Mouse (Mus musculus): Measurements from ENCODE around the gene Chaf1a.

Chaf1a gene

DNA sequence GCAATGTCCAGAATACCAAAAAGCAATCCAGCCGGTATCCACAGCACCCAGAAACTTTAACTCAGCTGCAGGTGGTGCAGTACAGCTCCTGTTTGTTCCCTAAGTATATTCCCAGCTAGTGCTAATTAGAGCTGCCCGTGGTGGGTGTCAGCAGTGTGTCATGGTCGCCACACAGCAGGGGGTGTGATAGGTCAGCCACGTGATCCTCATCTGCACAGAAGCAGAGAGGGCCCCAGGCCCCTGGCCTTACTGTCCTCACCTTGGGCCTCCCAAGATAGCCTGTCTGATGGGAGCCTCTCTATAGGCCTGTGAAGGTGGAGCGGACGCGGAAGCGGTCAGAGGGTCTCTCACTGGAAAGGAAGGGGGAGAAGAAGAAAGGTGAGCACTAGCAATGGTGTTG is 57.9 kb downstream of the Chaf1a start:
- 84% methylated on average over 8 of the region's 8 CpGs for WGBS

GRCm38 (mm10) chr17:56098711-56099572 is 58.7 kb downstream of the Chaf1a start:
- WGBS, result 82% methylated on average over 15 of the region's 15 CpGs

DNA sequence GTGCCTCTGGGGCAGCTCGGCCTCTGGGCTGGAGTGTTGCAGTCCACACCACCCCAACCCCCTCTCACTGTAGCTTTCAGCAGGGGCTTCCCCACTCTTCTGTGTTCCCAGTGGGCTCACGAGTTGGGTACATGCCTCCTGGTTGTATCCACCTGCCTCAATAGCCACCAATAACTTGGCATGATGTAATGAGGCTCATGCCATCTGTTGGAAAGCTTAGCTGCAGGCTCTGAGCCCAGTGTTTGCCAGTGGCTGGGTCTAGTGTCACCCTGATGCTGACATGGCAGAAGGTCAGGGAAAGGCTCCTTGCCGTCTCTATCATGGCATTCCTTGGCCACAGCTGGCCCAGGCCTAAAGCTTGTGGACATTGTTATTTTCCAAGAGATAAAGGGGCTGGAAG is 60.6 kb downstream of the Chaf1a start:
- 84% methylated on average over 3 of the region's 3 CpGs for WGBS

- WGBS, result 96% methylated on average over 5 of the region's 5 CpGs
These were observed 61.9 kb downstream of the Chaf1a start for GRCm38 (mm10) chr17:56102158-56102557.

- 95% methylated on average over 9 of the region's 9 CpGs for WGBS
These were observed 62.7 kb downstream of the Chaf1a start for GRCm38 (mm10) chr17:56102927-56103326.

DNA sequence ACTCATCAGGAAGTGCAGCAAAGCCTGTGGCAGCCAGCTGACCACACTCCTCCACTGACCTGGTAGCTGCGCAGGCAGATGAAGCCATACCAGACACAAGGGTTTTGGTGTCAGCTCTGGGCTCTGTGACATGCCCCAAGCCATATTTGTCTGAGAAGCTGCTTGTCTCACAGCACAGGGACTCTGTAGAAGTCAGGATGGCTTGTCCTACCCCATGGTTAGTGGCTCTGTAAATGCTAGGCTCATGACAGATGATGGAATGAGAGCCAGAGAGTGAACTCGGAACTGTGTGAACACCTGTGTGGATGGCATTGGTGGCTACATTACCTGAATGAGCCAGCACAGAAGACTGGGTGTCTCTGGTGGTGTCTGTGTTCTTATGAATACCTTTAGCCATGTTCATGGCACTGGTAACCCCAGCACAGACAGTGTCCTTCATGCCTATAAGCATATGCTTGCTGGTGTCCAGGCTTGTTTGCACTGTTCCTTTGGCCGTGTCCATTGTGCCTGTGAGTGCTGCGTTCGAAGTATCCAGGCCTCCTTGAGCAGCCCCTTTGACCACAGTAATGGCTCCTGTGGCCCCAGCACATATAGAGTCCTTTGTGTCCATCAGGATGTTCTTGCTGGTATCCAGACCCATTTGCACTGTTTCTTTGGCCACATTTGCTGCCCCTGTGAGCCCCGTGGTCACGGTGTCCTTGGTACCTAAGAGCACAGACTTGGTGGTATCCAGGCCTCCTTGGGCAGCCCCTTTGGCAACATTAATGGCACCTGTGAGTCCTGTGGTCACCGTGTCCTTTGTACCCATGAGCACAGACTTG is 63.4 kb downstream of the Chaf1a start:
- WGBS, result 96% methylated on average over 8 of the region's 8 CpGs

GRCm38 (mm10) chr17:56104821-56105220 is 64.6 kb downstream of the Chaf1a start:
- 90% methylated on average over 3 of the region's 5 CpGs for WGBS

DNA sequence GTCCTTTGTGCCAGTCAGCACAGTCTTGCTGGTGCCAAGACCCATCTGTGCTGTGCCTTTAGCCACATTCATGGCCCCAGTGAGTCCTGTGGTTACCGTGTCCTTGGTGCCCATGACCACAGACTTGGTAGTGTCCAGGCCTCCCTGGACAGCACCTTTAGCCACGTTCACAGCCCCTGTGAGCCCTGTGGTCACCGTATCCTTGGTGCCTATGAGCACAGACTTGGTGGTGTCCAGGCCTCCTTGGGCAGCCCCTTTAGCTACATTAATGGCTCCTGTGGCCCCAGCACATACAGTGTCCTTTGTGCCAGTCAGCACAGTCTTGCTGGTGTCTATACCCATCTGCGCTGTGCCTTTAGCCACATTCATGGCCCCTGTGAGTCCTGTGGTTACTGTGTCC is 66.2 kb downstream of the Chaf1a start:
- 92% methylated on average over 4 of the region's 4 CpGs for WGBS

GRCm38 (mm10) chr17:56106981-56107380 is 66.7 kb downstream of the Chaf1a start:
- 85% methylated on average over 4 of the region's 4 CpGs for WGBS

- WGBS, result 59% methylated on average over 2 of the region's 2 CpGs
These were observed 67.5 kb downstream of the Chaf1a start for GRCm38 (mm10) chr17:56107736-56108135.

- 49% methylated on average over 6 of the region's 6 CpGs for WGBS
These were observed 68.2 kb downstream of the Chaf1a start for GRCm38 (mm10) chr17:56108334-56109044.

DNA sequence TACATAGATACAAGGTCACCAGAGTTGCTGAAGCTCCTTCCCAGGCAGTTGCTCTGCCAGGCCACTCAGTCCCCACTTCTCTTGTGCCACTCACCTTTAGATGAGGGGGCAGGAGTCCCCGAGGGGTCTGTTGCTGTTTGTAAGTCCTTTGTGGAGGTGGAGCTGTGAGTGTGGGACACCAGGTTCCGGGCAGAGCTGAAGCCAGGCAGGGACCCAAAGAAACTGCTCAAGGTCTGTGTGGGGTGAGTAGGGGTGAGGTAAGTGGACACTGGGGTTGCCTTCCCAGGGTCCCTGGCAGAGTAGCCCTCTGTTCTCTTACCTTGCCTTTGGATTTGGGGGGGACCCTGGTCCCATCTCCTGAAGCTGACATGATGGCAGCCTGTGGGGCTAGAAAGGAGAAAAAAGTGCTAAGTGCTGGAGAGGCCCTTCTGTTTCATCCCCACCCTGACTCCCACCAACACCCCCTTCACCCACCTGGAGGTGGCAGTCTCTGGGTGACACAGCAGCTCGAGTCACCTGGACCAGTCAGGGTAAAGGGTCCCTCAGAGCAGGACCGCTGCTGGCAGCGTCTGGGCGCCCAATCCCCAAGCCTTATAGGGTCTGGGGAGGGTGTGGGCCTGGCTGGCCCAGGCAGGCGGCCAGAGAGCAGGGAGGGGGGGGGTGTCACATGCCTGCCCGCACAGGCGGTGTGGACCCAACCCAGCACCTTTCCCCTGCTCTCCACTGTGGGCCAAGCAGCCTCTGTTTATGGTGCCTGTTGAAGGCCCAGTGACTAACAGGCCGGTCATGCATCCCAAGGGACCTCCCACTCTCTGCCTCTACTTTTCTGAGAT is 69.2 kb downstream of the Chaf1a start, which contains the start of gene Plin4:
Gene Plin4 (minus strand): TSS at position 585 of the 833 bp plus-strand sequence.
- 50% methylated on average over 10 of the region's 10 CpGs for WGBS

- WGBS, result 50% methylated on average over 4 of the region's 4 CpGs
These were observed 70.3 kb downstream of the Chaf1a start for GRCm38 (mm10) chr17:56110571-56110970.

DNA sequence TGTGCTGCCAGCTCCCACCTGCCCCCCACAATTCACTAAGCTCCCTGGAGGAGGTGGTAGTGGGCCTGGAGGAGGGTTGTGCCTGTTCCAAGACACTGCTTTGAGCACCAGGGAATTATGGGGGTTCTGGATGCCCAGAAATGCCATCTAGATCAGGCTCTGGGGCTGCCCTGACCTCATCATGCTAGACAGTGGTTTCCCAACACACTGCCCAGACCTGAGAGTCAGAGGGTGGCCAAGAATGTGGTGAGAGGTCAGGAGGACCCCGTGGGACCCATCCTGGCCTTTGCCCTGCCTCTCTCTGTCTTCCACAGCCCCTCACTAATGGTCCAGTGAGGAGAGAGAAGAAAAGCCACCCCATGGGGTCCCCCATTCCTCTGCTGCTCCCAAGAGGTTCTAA is 70.8 kb downstream of the Chaf1a start:
- WGBS, result 64% methylated on average over 1 of the region's 1 CpGs

- 50% methylated on average over 5 of the region's 5 CpGs for WGBS
These were observed 71.6 kb downstream of the Chaf1a start for GRCm38 (mm10) chr17:56111864-56112263.

DNA sequence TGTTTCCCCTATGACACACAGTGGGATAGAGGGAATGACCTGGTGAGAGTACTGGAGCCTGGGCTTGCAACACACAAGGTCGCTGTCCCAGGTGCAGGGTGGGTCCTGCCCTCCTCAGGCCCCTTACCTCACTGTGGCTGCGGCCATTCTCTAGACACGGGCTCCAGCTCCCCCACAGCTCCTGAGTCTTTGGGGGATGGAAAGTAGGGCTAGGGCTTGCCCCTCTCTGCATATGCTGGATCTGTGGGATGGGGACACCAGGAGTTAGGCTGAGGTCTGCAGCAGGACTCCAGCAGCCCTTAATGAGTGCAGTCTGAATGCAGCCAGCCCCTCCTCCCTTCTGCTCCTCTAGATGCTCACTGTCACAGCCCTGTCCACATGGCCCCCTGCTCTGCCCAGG is 72.5 kb downstream of the Chaf1a start:
- WGBS, result 84% methylated on average over 3 of the region's 3 CpGs

DNA sequence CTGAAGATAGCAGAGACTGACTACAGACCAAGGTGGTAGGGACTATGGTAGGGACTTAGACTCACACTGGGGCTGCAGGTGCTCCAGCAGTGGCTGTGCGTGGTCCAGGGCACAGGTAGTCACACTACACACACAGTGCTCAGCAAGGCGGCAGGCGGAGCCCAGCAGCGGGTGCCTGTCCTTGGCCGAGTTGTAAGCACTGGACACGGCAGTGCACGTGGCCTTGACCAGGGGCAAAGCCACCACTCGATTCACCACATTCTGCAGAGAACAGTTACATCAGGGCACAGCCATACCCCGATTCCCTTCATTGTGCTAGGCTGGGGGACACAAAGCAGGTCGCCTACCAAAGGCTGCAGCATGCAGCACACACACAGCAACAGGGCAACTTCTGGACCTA is 76.0 kb downstream of the Chaf1a start:
- WGBS, result 76% methylated on average over 10 of the region's 10 CpGs

- WGBS, result under 1% methylated on average over 27 of the region's 27 CpGs
These were observed 77.0 kb downstream of the Chaf1a start, which contains the start of gene Plin5 for GRCm38 (mm10) chr17:56117251-56117710. Plin5 (minus strand) TSS chr17:56117596.

DNA sequence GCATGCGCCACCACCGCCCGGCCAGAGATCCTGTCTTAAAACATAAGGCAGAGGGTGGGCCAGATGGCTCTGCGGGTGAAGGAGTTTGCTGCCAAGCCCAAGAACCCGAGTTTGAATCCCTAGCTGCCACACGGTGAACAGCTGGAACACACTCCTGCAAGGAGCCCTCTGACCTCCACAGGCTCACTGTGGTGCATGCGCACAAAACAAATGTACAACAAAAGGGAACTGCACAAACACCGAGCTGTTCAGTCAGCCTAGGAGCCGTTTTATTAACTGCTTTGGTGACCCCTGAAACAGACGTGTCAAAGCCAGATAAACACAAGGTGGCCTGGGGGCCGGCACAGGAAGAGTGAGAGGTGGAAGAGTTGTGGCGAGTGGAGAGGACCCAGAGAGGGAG is 79.2 kb downstream of the Chaf1a start:
- WGBS, result 53% methylated on average over 12 of the region's 12 CpGs

GRCm38 (mm10) chr17:56119981-56120880 is 80.0 kb downstream of the Chaf1a start:
- 7% methylated on average over 66 of the region's 66 CpGs for WGBS
